Mouse (Mus musculus): ENCODE results near the gene Mgll.
A peak's percentile ranks its signal among the peaks of the same experiment; 100 is the strongest.

The Mgll gene

GRCm38 (mm10) chr6:88770981-88771380 is 46.8 kb downstream of the Mgll start:
- no peak for DNase-seq (ENCODE audit: low spot score in 2 of 2)

- no peak for DNase-seq (ENCODE audit: low spot score in 2 of 2)
These were observed 47.8 kb downstream of the Mgll start for GRCm38 (mm10) chr6:88772041-88772440.

- DNase-seq (ENCODE audit: low spot score in 2 of 2), result no peak
These were observed 49.8 kb downstream of the Mgll start for GRCm38 (mm10) chr6:88774055-88774454.

GRCm38 (mm10) chr6:88775267-88775666 is 51.1 kb downstream of the Mgll start:
- no peak for DNase-seq (ENCODE audit: low spot score in 2 of 2)

- peak; percentile 26 to 51 for DNase-seq (ENCODE audit: low spot score in 2 of 2)
These were observed 52.2 kb downstream of the Mgll start for GRCm38 (mm10) chr6:88776336-88776923.

- DNase-seq (ENCODE audit: low spot score in 2 of 2), result no peak
These were observed 52.8 kb downstream of the Mgll start for GRCm38 (mm10) chr6:88776964-88777363.

GRCm38 (mm10) chr6:88778047-88778688 is 54.0 kb downstream of the Mgll start:
- DNase-seq (ENCODE audit: low spot score in 2 of 2), result no peak

- no peak for DNase-seq (ENCODE audit: low spot score in 2 of 2)
These were observed 55.5 kb downstream of the Mgll start for GRCm38 (mm10) chr6:88779755-88780154.

GRCm38 (mm10) chr6:88781919-88782318 is 57.7 kb downstream of the Mgll start:
- no peak for DNase-seq (ENCODE audit: low spot score in 2 of 2)

GRCm38 (mm10) chr6:88782981-88783397 is 58.8 kb downstream of the Mgll start:
- peak; percentile 62 to 78 for DNase-seq (ENCODE audit: low spot score in 2 of 2)

GRCm38 (mm10) chr6:88784691-88785173 is 60.5 kb downstream of the Mgll start:
- no peak for DNase-seq (ENCODE audit: low spot score in 2 of 2)

- DNase-seq (ENCODE audit: low spot score in 2 of 2), result no peak
These were observed 61.1 kb downstream of the Mgll start for GRCm38 (mm10) chr6:88785331-88785730.

- no peak for DNase-seq (ENCODE audit: low spot score in 2 of 2)
These were observed 61.8 kb downstream of the Mgll start for GRCm38 (mm10) chr6:88785781-88786542.

GRCm38 (mm10) chr6:88786732-88787445 is 62.7 kb downstream of the Mgll start:
- DNase-seq (ENCODE audit: low spot score in 2 of 2), result no peak

- no peak for DNase-seq (ENCODE audit: low spot score in 2 of 2)
These were observed 63.3 kb downstream of the Mgll start for GRCm38 (mm10) chr6:88787496-88787895.

GRCm38 (mm10) chr6:88788219-88788618 is 64.0 kb downstream of the Mgll start:
- DNase-seq (ENCODE audit: low spot score in 2 of 2), result no peak

GRCm38 (mm10) chr6:88791299-88791698 is 67.1 kb downstream of the Mgll start:
- DNase-seq (ENCODE audit: low spot score in 2 of 2), result no peak

GRCm38 (mm10) chr6:88792147-88792691 is 68.0 kb downstream of the Mgll start:
- no peak for DNase-seq (ENCODE audit: low spot score in 2 of 2)

- no peak for DNase-seq (ENCODE audit: low spot score in 2 of 2)
These were observed 69.0 kb downstream of the Mgll start for GRCm38 (mm10) chr6:88793243-88793642.

GRCm38 (mm10) chr6:88793872-88794271 is 69.7 kb downstream of the Mgll start:
- DNase-seq (ENCODE audit: low spot score in 2 of 2), result no peak

- DNase-seq (ENCODE audit: low spot score in 2 of 2), result no peak
These were observed 70.4 kb downstream of the Mgll start for GRCm38 (mm10) chr6:88794561-88794971.

- no peak for DNase-seq (ENCODE audit: low spot score in 2 of 2)
These were observed 76.0 kb downstream of the Mgll start for GRCm38 (mm10) chr6:88800191-88800590.

Measured in spleen, postnatal 36 days (tissue).